ENCODE assay signal across 8 mouse cellular contexts in the genomic region with DNA sequence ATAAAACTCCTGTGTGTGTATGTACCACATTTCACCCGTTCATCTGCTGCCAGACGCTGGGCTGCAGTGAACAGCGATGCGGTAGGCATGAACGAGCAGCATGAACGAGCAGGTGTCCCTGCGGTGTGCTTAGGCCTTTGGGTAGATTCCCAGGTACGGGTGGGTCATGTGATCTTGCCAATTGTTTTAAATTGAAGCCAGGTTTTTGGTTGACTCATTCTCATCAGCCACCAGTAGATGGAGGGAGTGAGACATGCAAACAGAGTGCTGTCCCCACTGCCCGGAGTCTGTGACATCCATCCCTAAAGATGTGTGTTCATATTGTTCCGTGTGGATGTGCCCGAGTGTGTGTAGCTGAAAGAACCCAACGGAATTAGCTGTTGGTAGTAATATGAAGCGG.
DNase-seq lines count a peak whose midpoint lies in the region; TF ChIP-seq lines count a peak whose summit lies in the region.

No protein-coding gene starts in this region.

- DNase-seq in right cerebral cortex, adult 18-20 months = peak; percentile 60
- no peak for DNase-seq in right cerebral cortex, postnatal 4 days
- peak; percentile 82 for DNase-seq in brain, embryonic 14.5 days (ENCODE audit: low read depth)
- DNase-seq in frontal cortex, adult 2 months (ENCODE audit: extremely low spot score in 1 of 2, low spot score in 1 of 2) = peak; percentile 24 to 77
- DNase-seq in kidney, postnatal 25 days = peak; percentile 66 to 70
- DNase-seq in lung, postnatal 25 days (ENCODE audit: low spot score) = peak; percentile 63
- DNase-seq in thymus, postnatal 36 days = no peak
- DNase-seq in thymus, postnatal 14 days = no peak

- no peak for TF ChIP-seq POLR2A in brain, embryonic 14.5 days (IDR thresholded peaks at IDR 0.05; ENCODE audit: borderline replicate concordance, extremely low read depth, insufficient read depth, insufficient read length, poor library complexity, severe bottlenecking)

- peak; percentile 73; the same call in 1 of the 2 replicates for TF ChIP-seq CTCF in brain, embryonic 14.5 days (IDR thresholded peaks at IDR 0.05; ENCODE audit: borderline replicate concordance, extremely low read depth, insufficient read depth, insufficient read length)

Comparison
In these comparisons a context has a peak if more than half of its experiments do, and no peak if none do; other contexts are left out.
1. DNase-seq: peak in right cerebral cortex, adult 18-20 months (single experiment), brain, embryonic 14.5 days (single experiment), frontal cortex, adult 2 months (2 of 2), kidney, postnatal 25 days (2 of 2) and lung, postnatal 25 days (single experiment); none in right cerebral cortex, postnatal 4 days (single experiment), thymus, postnatal 36 days (0 of 2) and thymus, postnatal 14 days (single experiment).